Mouse (Mus musculus): Measurements from ENCODE around the gene Ttc21b. TPM values are rescaled to one million over a fixed set of nuclear protein-coding genes. Genes with fewer than 3 reads are reported as not detected.

Gene Ttc21b
- polyA plus RNA-seq, 1 experiment from 2014 or later = 1.0 TPM

DNA sequence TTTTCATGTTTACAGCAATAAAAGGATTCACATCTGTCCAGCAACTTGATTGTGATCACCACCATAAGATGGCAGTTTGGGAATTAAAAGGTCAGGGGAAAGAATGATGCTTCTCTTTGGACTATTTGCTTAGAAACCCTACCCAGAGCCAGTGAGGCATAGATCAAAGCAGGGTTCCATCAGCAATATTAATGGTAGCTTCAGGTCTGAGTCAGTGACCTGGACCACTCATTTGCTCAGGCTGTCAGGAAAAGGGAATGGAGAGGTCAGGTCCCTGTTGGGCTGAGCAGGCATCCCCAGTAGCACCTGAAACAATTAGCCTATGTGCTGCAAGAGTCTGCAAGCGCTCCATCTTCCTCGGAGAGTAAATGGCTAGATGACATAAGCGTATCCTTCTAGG, 84.8 kb downstream of the Ttc21b start:
- Histone ChIP-seq H3K4me2 (no peak overlapping the region), H3K27me3 (no peaks in the 10 kb centered on the region), H3K4me3 (replicated peaks) (no peak overlapping the region), H3K27ac (replicated peaks) (no peak overlapping the region), H3K9me3 (replicated peaks) (no peaks in the 10 kb centered on the region), H3K9ac (no peak overlapping the region), H3K36me3 (replicated peaks) (no peaks in the 10 kb centered on the region), H3K4me1 (replicated peaks) (no peaks in the 10 kb centered on the region)
- ATAC-seq (ENCODE audit: insufficient read depth) = no peak
- WGBS (ENCODE audit: insufficient replicate concordance) = 82% methylated on average over 3 of the region's 3 CpGs

DNA sequence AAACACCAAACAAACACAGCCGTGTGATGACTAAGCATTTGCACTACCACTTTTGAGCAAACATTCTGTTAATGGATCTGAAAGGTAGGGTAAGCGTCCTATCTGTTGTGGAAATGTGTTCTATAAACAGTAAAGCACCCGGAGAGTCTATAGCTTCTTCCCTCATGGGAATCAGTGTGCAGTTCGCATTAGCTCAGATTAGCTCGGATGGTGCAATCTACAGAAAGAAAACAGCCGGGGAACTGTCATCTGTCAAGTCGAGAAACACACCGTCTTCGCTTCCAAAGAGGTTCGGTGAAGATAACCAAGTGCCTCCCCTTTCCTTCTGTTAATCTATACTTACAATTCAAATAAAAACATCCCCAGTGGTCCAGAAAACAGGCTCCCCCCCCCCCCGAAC, 85.7 kb downstream of the Ttc21b start:
- Histone ChIP-seq H3K4me2 (no peak overlapping the region), H3K9me3 (replicated peaks) (no peaks in the 10 kb centered on the region), H3K27me3 (no peaks in the 10 kb centered on the region), H3K36me3 (replicated peaks) (no peaks in the 10 kb centered on the region), H3K9ac (no peak overlapping the region), H3K4me1 (replicated peaks) (no peaks in the 10 kb centered on the region), H3K4me3 (replicated peaks) (no peak overlapping the region), H3K27ac (replicated peaks) (no peak overlapping the region)
- WGBS (ENCODE audit: insufficient replicate concordance) = 55% methylated on average over 11 of the region's 11 CpGs
- ATAC-seq (ENCODE audit: insufficient read depth) = no peak

DNA sequence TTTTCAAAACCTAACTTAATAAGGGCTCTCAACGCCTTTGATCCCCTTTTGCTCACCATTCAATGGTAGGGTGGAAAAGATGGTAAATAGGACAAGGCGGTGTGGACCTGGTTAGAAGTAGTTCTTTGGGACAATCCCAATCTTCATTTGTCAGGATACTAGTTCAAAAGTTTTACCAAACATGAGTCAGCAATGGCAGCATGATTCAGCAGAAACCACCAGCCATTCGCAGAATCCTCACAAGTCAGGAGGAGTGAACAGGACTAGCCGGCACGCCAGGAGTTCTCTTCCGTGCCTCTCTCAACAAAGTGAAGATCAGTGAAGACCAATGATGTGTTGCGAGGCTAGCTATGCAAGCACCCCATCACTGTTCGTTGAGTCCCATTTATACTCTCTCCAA, 91.4 kb downstream of the Ttc21b start:
- H3K4me1 ChIP-seq (replicated peaks) = no peaks in the 10 kb centered on the region
- H3K27ac ChIP-seq (replicated peaks) = no peak overlapping the region
- no peaks in the 10 kb centered on the region for H3K36me3 ChIP-seq (replicated peaks)
- H3K9me3 ChIP-seq (replicated peaks) = no peaks in the 10 kb centered on the region
- WGBS (ENCODE audit: insufficient replicate concordance) = 68% methylated on average over 8 of the region's 8 CpGs
- no peak for ATAC-seq (ENCODE audit: insufficient read depth)
- no peak overlapping the region for H3K4me3 ChIP-seq (replicated peaks)
- H3K27me3 ChIP-seq = no peaks in the 10 kb centered on the region
- H3K9ac ChIP-seq = no peak overlapping the region
- H3K4me2 ChIP-seq = no peak overlapping the region

DNA sequence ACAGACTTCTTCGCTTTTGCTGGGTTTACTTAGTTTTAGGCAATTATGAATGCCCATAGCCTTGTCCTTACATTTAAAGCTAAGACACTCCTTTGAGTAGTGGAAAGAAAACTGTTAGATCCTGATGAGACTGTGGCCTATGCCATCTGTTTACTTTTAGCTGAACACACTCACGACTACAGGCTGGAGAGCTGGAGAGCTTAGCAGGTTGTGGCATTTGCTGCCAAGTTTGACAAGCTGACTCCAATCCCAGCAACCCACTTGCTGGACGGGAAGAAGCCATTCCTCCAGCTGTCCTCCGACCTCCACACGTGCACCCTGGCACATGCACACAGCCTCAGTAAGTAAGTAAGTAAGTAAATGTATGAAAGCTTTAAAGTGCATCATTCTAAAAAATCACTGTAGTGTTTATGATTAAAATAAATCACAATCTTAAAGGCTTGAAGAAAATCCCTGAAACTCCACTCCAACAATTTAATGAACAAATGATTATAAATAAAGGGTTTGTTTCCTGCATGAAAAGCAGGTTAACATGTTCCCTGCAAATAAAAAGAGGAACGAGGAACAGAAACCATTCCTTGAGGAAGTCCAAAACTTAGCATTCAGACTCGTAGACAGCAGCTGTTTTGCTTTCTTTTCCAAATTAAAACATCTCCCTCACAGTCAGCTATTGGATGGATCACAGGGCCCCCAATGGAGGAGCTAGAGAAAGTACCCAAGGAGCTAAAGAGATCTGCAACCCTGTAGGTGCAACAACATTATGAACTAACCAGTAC, 98.1 kb downstream of the Ttc21b start:
- Histone ChIP-seq H3K4me3 (replicated peaks) (no peak overlapping the region), H3K36me3 (replicated peaks) (no peaks in the 10 kb centered on the region), H3K27me3 (no peaks in the 10 kb centered on the region), H3K9me3 (replicated peaks) (no peaks in the 10 kb centered on the region), H3K27ac (replicated peaks) (no peak overlapping the region), H3K4me2 (no peak overlapping the region), H3K9ac (no peak overlapping the region), H3K4me1 (replicated peaks) (no peaks in the 10 kb centered on the region)
- ATAC-seq (ENCODE audit: insufficient read depth) = no peak
- WGBS (ENCODE audit: insufficient replicate concordance) = 40% methylated on average over 7 of the region's 7 CpGs

DNA sequence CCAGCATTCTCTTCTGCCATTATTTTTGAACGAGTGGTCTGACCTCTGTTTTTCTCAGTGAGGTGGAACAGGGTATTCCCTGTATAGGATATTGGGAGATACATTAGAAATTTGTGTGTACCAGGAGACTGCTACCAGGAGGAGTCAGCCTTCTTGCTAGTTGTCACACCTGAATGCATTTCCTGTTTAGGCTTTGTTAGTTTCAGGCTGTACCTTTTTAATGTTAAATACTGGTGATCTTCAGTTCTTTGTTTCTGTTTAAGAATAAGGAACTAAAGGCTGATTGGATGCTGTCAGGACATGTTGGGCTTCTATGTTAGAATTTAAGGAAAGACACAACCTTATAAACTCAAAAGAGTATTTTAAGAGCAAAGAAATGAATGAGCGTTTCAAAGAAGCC, 105.0 kb downstream of the Ttc21b start:
- Histone ChIP-seq H3K36me3 (replicated peaks) (no peaks in the 10 kb centered on the region), H3K9me3 (replicated peaks) (no peaks in the 10 kb centered on the region), H3K4me3 (replicated peaks) (no peak overlapping the region), H3K9ac (no peak overlapping the region), H3K27me3 (no peaks in the 10 kb centered on the region), H3K4me1 (replicated peaks) (no peaks in the 10 kb centered on the region), H3K4me2 (no peak overlapping the region), H3K27ac (replicated peaks) (no peak overlapping the region)
- no peak for ATAC-seq (ENCODE audit: insufficient read depth)
- WGBS (ENCODE audit: insufficient replicate concordance) = 51% methylated on average over 2 of the region's 2 CpGs

DNA sequence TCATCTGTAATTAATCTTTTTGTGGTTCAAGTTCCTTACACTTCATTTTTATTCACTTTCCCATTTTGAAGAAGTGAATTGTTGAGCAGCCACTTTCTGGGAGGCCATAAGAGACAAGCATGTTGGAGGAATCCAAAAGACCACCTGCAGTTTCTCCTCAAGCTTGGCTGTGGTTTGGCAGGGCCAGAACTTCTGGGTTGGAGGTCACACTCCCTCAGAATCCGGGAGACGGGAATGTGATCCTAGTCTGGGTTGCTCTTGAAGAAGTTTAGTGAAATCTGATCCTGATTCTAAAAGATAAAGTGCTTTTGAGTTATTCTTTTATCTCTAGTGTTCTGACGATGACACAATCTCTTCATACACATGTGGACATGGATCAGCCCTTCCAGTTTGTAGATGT, 105.9 kb downstream of the Ttc21b start:
- ATAC-seq (ENCODE audit: insufficient read depth) = no peak
- H3K27me3 ChIP-seq = no peaks in the 10 kb centered on the region
- WGBS (ENCODE audit: insufficient replicate concordance) = 49% methylated on average over 3 of the region's 3 CpGs

DNA sequence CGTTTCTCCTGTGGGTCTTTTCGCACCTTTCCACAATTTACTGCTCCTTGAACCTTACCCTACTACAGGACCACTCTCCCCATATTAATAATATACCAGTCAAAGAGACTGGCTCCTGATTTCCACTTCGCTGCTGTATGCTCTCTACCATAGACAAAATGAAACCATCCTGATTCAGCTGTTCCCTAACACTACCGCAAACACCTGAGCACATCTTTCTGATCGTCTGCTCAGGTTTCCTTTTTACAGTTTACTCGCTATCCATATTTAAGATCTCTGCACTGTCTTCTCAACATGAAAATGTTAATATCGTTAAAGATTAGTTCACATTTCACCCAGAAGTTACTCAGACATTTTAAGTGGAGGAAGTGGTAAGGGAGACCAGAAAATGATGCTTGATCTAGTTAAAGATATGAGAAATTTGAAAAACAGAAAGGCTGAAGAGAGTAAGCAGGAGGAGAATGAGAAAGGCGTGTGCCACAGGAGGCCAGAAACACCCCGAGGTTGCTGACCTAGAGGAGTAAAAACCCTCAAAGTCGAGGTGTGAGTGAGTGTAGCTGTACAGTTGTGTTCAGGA, 107.7 kb downstream of the Ttc21b start:
- H3K4me1 ChIP-seq (replicated peaks) = no peaks in the 10 kb centered on the region
- no peak overlapping the region for H3K9ac ChIP-seq
- H3K4me3 ChIP-seq (replicated peaks) = no peak overlapping the region
- no peak for ATAC-seq (ENCODE audit: insufficient read depth)
- no peak overlapping the region for H3K27ac ChIP-seq (replicated peaks)
- 53% methylated on average over 10 of the region's 10 CpGs for WGBS (ENCODE audit: insufficient replicate concordance)
- no peaks in the 10 kb centered on the region for H3K9me3 ChIP-seq (replicated peaks)
- no peaks in the 10 kb centered on the region for H3K27me3 ChIP-seq
- H3K36me3 ChIP-seq (replicated peaks) = no peaks in the 10 kb centered on the region
- H3K4me2 ChIP-seq = no peak overlapping the region

More for the DNA sequence above, 105.9 kb downstream of the Ttc21b start:
- Histone ChIP-seq H3K4me3 (replicated peaks) (no peak overlapping the region), H3K4me2 (no peak overlapping the region), H3K27ac (replicated peaks) (no peak overlapping the region), H3K4me1 (replicated peaks) (no peaks in the 10 kb centered on the region), H3K9ac (no peak overlapping the region), H3K9me3 (replicated peaks) (no peaks in the 10 kb centered on the region), H3K36me3 (replicated peaks) (no peaks in the 10 kb centered on the region)

DNA sequence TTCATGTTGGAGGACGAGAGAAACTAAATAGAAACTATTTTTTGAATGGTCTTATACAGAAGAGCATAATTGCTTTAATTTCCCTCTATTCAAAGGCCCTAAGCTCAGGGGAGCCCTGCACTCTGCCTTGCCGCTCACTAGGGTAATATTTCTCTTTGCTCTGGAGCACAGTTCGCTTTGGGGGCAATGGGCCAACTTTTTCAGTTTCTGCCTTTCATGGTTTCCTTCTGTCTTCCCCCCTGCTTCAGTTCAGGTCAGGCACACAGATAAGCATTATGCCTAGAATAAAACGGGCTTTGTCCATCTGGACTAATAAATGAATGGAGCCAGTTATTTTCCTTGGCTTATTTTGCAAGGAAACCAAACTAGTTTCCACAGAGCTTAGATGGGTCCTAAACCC, 109.9 kb downstream of the Ttc21b start:
- WGBS (ENCODE audit: insufficient replicate concordance) = 54% methylated on average over 4 of the region's 4 CpGs
- Histone ChIP-seq H3K4me2 (no peak overlapping the region), H3K9ac (no peak overlapping the region), H3K4me3 (replicated peaks) (no peak overlapping the region), H3K27me3 (no peaks in the 10 kb centered on the region), H3K4me1 (replicated peaks) (no peaks in the 10 kb centered on the region), H3K27ac (replicated peaks) (no peak overlapping the region), H3K36me3 (replicated peaks) (no peaks in the 10 kb centered on the region), H3K9me3 (replicated peaks) (no peaks in the 10 kb centered on the region)
- ATAC-seq (ENCODE audit: insufficient read depth) = no peak

DNA sequence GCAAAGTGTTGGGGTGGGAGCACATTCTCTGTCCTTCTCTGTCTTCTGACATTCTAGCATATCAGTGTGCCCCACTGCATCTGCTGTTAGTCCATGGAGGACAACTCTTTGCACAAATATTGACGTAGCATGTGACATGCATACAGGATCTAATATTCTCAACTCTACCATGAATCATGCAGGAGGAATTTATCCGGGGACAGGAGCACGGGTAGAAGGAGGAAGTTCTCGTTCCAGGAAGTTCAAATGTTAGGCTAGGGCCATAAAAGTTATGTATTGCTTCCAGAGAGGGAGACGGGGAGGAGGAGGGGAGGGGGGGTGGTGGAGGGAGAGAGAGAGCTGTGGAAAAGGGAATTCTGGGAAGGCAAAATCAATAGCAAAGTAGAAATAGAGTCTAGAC, 111.6 kb downstream of the Ttc21b start:
- no peak overlapping the region for H3K27ac ChIP-seq (replicated peaks)
- H3K4me1 ChIP-seq (replicated peaks) = no peaks in the 10 kb centered on the region
- H3K4me2 ChIP-seq = no peak overlapping the region
- H3K9ac ChIP-seq = no peak overlapping the region
- H3K9me3 ChIP-seq (replicated peaks) = no peaks in the 10 kb centered on the region
- WGBS (ENCODE audit: insufficient replicate concordance) = 24% methylated on average over 5 of the region's 5 CpGs
- no peaks in the 10 kb centered on the region for H3K36me3 ChIP-seq (replicated peaks)
- H3K4me3 ChIP-seq (replicated peaks) = no peak overlapping the region
- no peaks in the 10 kb centered on the region for H3K27me3 ChIP-seq
- ATAC-seq (ENCODE audit: insufficient read depth) = no peak

DNA sequence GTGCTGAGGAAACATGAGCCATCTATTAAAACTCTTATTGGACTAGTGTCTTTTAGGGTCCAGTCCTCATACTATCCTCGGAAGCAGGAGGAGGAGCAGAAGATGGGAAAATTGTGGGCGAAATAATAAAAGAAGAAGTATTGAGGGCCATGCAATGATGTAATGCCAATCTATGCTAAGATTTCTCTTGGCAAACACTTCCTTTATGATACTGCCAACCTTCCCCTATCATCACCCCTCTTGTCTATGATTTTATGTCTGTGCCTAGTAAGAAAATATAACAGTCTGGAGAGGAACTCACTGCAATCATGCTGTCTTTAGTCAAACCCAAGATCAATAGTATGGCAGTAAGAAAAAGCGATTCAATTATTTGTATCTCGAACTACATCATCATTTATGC, 113.1 kb downstream of the Ttc21b start:
- Histone ChIP-seq H3K4me3 (replicated peaks) (no peak overlapping the region), H3K36me3 (replicated peaks) (no peaks in the 10 kb centered on the region), H3K27me3 (no peaks in the 10 kb centered on the region), H3K9me3 (replicated peaks) (no peaks in the 10 kb centered on the region), H3K27ac (replicated peaks) (no peak overlapping the region), H3K4me1 (replicated peaks) (no peaks in the 10 kb centered on the region), H3K9ac (no peak overlapping the region), H3K4me2 (no peak overlapping the region)
- 58% methylated on average over 4 of the region's 4 CpGs for WGBS (ENCODE audit: insufficient replicate concordance)
- ATAC-seq (ENCODE audit: insufficient read depth) = no peak

DNA sequence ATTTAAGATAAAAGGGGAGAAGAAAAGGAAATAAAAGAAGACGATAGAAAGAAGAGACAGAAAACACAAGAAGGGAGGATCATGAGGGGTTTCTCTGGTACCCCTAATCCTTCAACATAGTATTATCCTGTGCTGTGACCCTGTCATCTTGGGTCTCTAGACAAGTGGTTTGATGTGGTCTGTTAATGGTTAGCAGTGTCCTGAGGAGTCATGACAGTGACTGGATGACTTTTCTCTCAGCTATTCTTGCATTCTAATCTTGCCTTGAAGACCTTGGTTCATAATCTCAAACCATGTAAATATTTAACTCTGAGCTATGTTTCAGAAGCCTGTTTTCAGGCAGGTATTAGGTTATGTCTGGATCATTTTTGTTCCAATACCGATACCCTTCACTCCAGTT, 113.7 kb downstream of the Ttc21b start:
- H3K4me2 ChIP-seq = no peak overlapping the region
- ATAC-seq (ENCODE audit: insufficient read depth) = no peak
- H3K9me3 ChIP-seq (replicated peaks) = no peaks in the 10 kb centered on the region
- H3K4me3 ChIP-seq (replicated peaks) = no peak overlapping the region
- H3K9ac ChIP-seq = no peak overlapping the region
- H3K4me1 ChIP-seq (replicated peaks) = no peaks in the 10 kb centered on the region
- no peak overlapping the region for H3K27ac ChIP-seq (replicated peaks)
- 61% methylated on average over 2 of the region's 2 CpGs for WGBS (ENCODE audit: insufficient replicate concordance)
- H3K27me3 ChIP-seq = no peaks in the 10 kb centered on the region
- H3K36me3 ChIP-seq (replicated peaks) = no peaks in the 10 kb centered on the region

DNA sequence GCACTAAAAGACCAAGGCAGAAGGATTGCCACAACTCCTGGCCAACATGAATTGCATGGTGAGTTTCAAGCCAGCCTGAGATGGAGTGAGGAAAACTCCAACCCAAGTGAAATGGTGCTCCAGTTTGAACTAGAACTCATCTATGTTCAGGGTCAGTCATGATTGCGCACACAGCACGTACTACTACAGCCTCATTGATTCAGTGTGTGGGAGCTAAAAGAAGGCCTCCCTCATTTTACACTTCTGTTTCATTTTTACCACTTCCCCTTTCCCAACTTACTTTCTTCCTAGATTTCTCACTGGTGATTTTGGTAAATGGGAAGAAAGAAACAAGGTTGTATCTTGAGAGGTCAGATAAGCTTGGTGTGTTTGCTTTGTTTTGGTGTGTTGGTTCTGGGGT, 114.1 kb downstream of the Ttc21b start:
- Histone ChIP-seq H3K9ac (no peak overlapping the region), H3K36me3 (replicated peaks) (no peaks in the 10 kb centered on the region), H3K4me1 (replicated peaks) (no peaks in the 10 kb centered on the region), H3K9me3 (replicated peaks) (no peaks in the 10 kb centered on the region), H3K27ac (replicated peaks) (no peak overlapping the region), H3K4me3 (replicated peaks) (no peak overlapping the region), H3K4me2 (no peak overlapping the region), H3K27me3 (no peaks in the 10 kb centered on the region)
- ATAC-seq (ENCODE audit: insufficient read depth) = no peak
- 54% methylated on average over 2 of the region's 2 CpGs for WGBS (ENCODE audit: insufficient replicate concordance)

All from liver, embryonic 15.5 days (tissue).